Mouse (Mus musculus) olfactory bulb, adult 2 months (tissue): Measurements from ENCODE around the gene Nxf1. TPM values are rescaled to one million over a fixed set of nuclear protein-coding genes. Genes with fewer than 3 reads are reported as not detected.

Experiments used
- H3K27ac ChIP-seq: fragments of 200-500 bp; 2 replicates; pipeline ENCODE4 v1.5.1; 2012; ENCODE audit warnings: low read depth, low read length; ENCODE audit not compliant: insufficient read depth
- H3K4me1 ChIP-seq: fragments of 200-500 bp; 2 replicates; pipeline ENCODE4 v1.6.1; 2012; ENCODE audit warnings: low read length; ENCODE audit not compliant: control insufficient read depth, insufficient read depth
- H3K4me3 ChIP-seq: fragments of 200-500 bp; 2 replicates; pipeline ENCODE4 v1.5.1; 2012; ENCODE audit warnings: mild to moderate bottlenecking, low read depth, low read length, moderate library complexity; ENCODE audit not compliant: insufficient read depth
- CTCF ChIP-seq: fragments of 200-500 bp; IDR thresholded peaks from 2 replicates; pipeline ENCODE4 v1.5.1; 2012; ENCODE audit warnings: low read depth, mild to moderate bottlenecking, low read length, moderate library complexity; ENCODE audit not compliant: insufficient read depth
- POLR2A ChIP-seq: fragments of 200-500 bp; IDR thresholded peaks from 2 replicates; pipeline ENCODE4 v1.6.1; 2012; ENCODE audit warnings: mild to moderate bottlenecking, low read depth, low read length, moderate library complexity; ENCODE audit not compliant: insufficient read depth
- WGBS: fragments of 180-500 bp; shearing (Covaris S2); methylation state at CpG from one replicate; pipeline ENCODE4 v1.1.7; 2018; 5-methylcytosine and 5-hydroxymethylcytosine counted together
- polyA plus RNA-seq: library from polyadenylated mRNA; stranded (reverse); fragments of >200 nt; gene quantifications from 2 replicates; pipeline ENCODE4 v1.2.4, GENCODE M21; 2012; ENCODE audit warnings: low replicate concordance; ENCODE audit not compliant: missing spikeins, insufficient read depth, insufficient read length

The Nxf1 gene
- polyA plus RNA-seq, 1 experiment = not detected

DNA sequence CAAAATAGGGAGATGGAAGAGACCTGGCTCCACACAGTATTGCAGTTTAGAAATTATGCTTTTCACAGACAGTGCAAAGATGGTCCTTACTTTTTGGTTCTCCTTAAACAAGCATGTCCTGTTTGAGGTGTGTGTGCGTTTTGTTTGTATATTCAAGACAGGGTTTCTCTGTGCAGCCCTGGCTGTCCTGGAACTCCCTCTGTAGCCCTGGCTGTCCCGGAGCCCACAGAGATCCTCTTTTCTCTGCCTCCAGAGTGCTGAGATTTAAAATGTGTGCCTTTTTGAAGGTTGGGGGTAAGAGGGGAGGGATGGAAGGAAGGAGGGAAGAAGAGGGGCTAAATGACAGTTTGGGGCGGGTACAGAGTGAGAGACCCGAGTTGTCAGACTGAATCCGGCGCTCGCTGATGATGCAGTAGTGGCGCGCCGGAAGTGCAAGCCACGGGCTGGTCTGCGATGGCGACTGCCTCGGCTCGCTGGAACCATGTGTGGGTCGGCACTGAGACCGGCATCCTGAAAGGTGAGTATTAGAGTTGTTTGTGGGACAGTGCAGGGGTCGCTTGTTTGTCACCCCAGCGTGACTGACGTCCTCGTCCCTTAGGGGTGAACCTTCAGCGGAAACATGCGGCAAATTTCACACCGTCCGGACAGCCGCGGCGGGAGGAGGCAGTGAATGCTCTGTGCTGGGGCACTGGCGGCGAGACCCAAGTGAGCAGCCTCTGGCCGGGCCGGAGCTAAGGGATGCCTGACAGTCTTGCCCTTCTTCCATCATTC is 21.3 kb upstream of the Nxf1 start, which contains the start of gene Wdr74:
Gene Wdr74 (plus strand): TSS at position 439 of the 771 bp plus-strand sequence.
- peaks cover 4% of the 10 kb centered on the region; the same call in 1 of the 2 replicates for H3K4me1 ChIP-seq
- H3K27ac ChIP-seq = peak within 1 kb of the TSS; percentile 59; the same call in 1 of the 2 replicates
- TF ChIP-seq POLR2A (peak; percentile 79), CTCF (no peak)
- H3K4me3 ChIP-seq = peak within 1 kb of the TSS; percentile 72
- WGBS = under 1% methylated on average over 32 of the region's 32 CpGs

DNA sequence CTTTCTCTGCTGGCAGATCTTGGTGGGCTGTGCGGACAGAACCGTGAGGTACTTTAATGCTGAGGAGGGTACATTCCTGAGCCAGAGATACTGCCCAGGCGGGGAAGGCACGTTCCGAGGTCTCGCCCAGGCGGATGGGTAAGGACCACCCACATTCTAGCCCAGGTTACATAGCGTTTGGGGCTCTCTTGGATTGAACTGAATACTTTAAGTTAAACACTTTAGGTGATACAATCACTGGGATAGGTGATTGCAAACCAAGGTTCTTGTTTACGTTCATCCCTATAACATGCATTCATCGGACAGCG is 20.8 kb upstream of the Nxf1 start:
- peak overlapping the region; percentile 72 for H3K4me3 ChIP-seq
- no peak for TF ChIP-seq CTCF
- no peak for TF ChIP-seq POLR2A
- peaks cover 8% of the 10 kb centered on the region for H3K4me1 ChIP-seq
- no peak overlapping the region for H3K27ac ChIP-seq
- WGBS = 2% methylated on average over 11 of the region's 11 CpGs

DNA sequence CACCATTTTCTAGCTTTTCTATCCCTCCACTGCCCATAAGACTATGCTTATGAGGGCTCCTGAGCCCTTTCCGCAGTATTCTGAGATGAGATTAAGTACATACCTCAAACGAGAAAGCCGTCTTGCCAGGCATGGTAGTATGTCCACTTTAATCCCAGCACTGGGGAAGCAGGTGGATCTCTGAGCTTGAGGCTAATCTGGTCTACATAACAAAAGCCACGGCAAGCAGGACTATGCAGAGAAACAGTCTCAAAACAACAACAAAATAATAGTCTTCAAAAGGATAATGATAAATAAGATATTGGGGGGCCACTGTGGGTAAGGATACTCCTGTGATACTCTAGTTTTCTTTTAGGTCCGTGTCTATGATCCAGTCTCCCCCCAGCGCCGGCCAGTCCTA is 18.0 kb upstream of the Nxf1 start:
- Histone ChIP-seq H3K27ac (no peak overlapping the region), H3K4me1 (peaks cover 15% of the 10 kb centered on the region), H3K4me3 (no peak overlapping the region)
- WGBS = 90% methylated on average over 7 of the region's 7 CpGs
- TF ChIP-seq CTCF (no peak), POLR2A (no peak)

DNA sequence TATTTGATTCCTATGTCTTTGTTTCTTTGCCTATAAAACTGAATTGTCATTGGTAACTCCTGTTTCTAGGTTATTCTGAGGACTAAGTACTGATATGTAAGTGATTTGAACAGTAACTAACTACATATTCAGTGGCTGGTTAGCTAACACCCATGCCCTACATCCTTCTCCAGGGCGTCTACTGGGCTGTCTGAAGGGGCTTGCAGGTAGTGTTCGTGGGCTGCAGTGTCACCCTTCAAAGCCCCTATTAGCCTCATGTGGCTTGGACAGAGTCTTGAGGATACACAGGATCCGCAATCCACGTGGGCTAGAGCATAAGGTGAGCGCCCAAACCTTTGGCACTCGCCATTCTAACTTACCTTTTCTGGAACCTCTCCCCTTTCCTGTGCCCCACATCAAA is 17.2 kb upstream of the Nxf1 start:
- WGBS = 97% methylated on average over 6 of the region's 6 CpGs
- TF ChIP-seq POLR2A (no peak), CTCF (no peak)
- no peak overlapping the region for H3K27ac ChIP-seq
- peaks cover 15% of the 10 kb centered on the region for H3K4me1 ChIP-seq
- H3K4me3 ChIP-seq = no peak overlapping the region

DNA sequence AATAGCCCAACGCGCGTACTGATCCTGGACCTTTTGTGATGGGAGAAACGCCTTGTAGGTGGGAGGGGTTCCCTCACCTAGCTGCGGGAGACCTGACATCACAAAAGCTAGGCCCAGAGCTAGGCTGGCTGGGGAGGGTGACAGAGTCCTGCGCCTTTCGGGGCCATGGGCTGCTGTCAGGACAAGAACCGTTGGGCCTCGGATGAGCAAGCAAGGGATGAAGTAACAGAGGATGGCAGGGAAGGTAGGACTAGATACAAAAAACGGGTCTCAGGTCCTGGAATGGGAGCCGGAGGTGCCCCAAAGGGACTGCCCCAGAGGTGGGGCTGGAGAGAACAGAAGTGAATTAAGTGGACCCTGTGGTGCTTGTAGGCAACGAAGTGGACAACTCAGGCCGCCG is 16.3 kb upstream of the Nxf1 start, which contains the start of gene 1700092M07Rik:
Gene 1700092M07Rik (plus strand): TSS at position 116 of the 400 bp plus-strand sequence.
- 59% methylated on average over 14 of the region's 14 CpGs for WGBS
- H3K4me1 ChIP-seq = peaks cover 15% of the 10 kb centered on the region
- TF ChIP-seq POLR2A (no peak), CTCF (no peak)
- peak within 1 kb of the TSS; percentile 99 for H3K27ac ChIP-seq
- H3K4me3 ChIP-seq = peak within 1 kb of the TSS; percentile 91

DNA sequence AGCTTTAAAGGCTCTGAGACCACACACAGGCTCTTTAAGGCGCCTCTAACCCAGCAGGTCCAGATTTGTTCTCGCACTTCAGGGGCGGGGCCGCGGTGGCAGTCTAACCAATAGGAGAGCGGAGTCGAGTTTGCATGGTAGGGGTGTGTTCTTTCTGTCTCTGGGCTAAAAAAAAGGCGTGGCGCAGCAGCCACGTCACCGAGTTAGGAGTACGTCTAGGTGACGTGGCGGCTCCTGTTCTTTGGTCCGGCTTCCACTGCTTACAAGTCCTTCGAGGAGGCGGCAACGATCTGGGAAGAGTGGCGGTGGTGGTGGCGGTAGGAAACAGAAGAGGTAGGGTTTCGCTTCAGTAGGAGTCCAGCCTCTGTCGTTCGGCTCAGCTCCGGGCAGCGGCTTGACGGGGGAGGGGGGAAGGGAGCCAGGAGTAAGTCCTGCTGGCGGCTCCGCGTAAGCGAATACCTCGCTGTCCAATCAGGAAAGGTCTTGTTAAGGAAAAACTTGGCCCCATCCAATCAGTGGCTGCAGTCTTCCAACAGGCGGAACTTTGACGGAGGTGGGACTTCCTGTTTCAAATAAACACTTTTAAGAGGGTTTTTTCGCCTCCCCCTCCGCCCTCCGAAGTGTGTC is 15.5 kb upstream of the Nxf1 start, which contains the start of gene Stx5a:
Gene Stx5a (plus strand): TSS at position 171 of the 627 bp plus-strand sequence.
- Histone ChIP-seq H3K4me1 (peaks cover 13% of the 10 kb centered on the region), H3K4me3 (peak within 1 kb of the TSS; percentile 91), H3K27ac (peak within 1 kb of the TSS; percentile 99)
- TF ChIP-seq CTCF (no peak), POLR2A (peak; percentile 39)
- WGBS = under 1% methylated on average over 36 of the region's 36 CpGs

DNA sequence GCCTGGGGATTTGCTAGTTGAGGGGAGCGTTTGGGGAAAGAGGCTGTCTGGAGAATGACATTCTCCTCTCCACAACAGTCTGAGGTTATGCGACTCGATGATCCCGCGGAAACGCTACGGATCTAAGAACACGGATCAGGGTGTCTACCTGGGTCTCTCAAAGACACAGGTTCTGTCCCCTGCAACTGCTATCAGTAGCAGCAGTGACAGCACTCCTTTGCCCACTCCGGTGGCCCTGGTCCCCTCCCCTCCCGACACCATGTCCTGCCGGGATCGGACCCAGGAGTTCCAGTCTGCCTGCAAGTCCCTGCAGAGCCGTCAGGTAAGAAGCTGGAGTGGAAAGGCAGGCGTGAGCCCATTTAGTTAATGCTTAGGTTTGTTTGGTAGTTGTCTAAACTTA is 14.7 kb upstream of the Nxf1 start:
- no peak for TF ChIP-seq POLR2A
- TF ChIP-seq CTCF = no peak
- no peak overlapping the region for H3K27ac ChIP-seq
- peaks cover 13% of the 10 kb centered on the region for H3K4me1 ChIP-seq
- H3K4me3 ChIP-seq = peak overlapping the region; percentile 91
- 11% methylated on average over 14 of the region's 14 CpGs for WGBS

DNA sequence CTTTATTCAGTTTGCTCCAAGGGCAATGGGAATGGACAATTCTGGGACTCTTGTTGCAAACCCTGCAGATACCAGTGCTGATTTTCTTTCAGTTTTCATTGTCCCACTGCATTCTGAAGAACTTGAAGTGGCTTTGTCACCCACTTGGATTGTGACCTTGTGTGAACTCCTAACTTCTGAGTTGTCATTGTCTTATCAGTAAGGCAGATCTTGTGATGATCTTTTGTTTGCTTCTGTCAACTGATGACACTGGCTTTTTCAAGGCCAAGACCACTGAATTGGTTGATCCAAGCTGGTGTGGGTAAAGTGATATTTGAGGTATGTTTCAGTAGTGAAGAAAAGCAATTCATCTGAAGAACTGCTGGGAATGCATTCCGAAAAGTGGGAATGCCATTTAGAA is 11.5 kb upstream of the Nxf1 start:
- no peak for TF ChIP-seq POLR2A
- TF ChIP-seq CTCF = no peak
- Histone ChIP-seq H3K27ac (no peak overlapping the region), H3K4me1 (peaks cover 13% of the 10 kb centered on the region), H3K4me3 (no peak overlapping the region)
- WGBS = 95% methylated on average over 1 of the region's 1 CpGs

DNA sequence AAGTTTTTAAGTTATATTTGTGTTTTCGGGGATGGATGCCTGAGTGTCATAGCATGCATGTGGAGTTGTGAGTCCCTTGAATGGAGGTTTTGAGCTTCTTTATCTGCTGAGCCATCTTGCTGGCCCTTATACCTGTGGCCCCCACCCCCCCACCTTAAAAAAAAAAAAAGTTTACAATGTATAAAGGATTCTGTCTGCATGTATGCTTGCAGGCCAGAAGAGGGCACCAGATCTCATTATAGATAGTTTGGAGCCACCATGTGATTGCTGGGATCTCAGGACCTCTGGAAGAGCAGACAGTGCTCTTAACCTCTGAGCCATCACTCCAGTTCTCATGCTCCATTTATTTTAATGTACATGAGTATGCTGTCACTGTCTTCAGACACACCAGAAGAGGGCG is 9.5 kb upstream of the Nxf1 start:
- no peak overlapping the region for H3K4me3 ChIP-seq
- H3K4me1 ChIP-seq = peaks cover 3% of the 10 kb centered on the region; the same call in 1 of the 2 replicates
- H3K27ac ChIP-seq = no peak overlapping the region
- 77% methylated on average over 2 of the region's 2 CpGs for WGBS
- no peak for TF ChIP-seq POLR2A
- no peak for TF ChIP-seq CTCF
